Mouse (Mus musculus) MEL (cell line): ENCODE measurements around the gene Keg1.

Source experiments
- CHD2 ChIP-seq: IDR thresholded peaks from 2 replicates; pipeline ENCODE4 v1.6.1; 2011; ENCODE audit warnings: low read length, improper control_type of control experiment
- CTCF ChIP-seq, 3 experiments: IDR thresholded peaks in 2 of 3; conservative IDR thresholded peaks in 1 of 3; 2 replicates each; pipeline ENCODE4 v1.5.1; 2011 to 2012; ENCODE audit warnings: low read length in 3 of 3, low read depth in 2 of 3, mild to moderate bottlenecking in 2 of 3, improper control_type of control experiment in 1 of 3, inconsistent platforms in 1 of 3, mixed read lengths in 1 of 3, moderate library complexity in 1 of 3; ENCODE audit not compliant: control insufficient read depth in 1 of 3, insufficient read depth in 1 of 3, poor library complexity in 1 of 3, severe bottlenecking in 1 of 3
- HCFC1 ChIP-seq: IDR thresholded peaks from 2 replicates; pipeline ENCODE4 v1.6.1; 2012; ENCODE audit warnings: low read depth, mild to moderate bottlenecking, inconsistent platforms, low read length, improper control_type of control experiment, moderate library complexity
- MAFK ChIP-seq: IDR thresholded peaks from 2 replicates; pipeline ENCODE4 v1.6.1; 2011; ENCODE audit warnings: low read depth, mild to moderate bottlenecking, low read length, improper control_type of control experiment, borderline replicate concordance
- MAX ChIP-seq: IDR thresholded peaks from 2 replicates; pipeline ENCODE4 v1.6.1; 2011; ENCODE audit warnings: low read length, improper control_type of control experiment
- MYB ChIP-seq: IDR thresholded peaks from 2 replicates; pipeline ENCODE4 v1.6.1; 2011; ENCODE audit warnings: mild to moderate bottlenecking, low read depth, low read length, improper control_type of control experiment
- POLR2A ChIP-seq, 2 experiments: IDR thresholded peaks; 2 replicates each; pipeline ENCODE4 v1.6.1; 2011 to 2012; ENCODE audit warnings: low read length in 2 of 2, mild to moderate bottlenecking in 2 of 2, control low read depth in 1 of 2, improper control_type of control experiment in 1 of 2, low read depth in 1 of 2, moderate library complexity in 1 of 2; ENCODE audit not compliant: control insufficient read depth in 1 of 2, insufficient read depth in 1 of 2, poor library complexity in 1 of 2
- SMC3 ChIP-seq: IDR thresholded peaks from 2 replicates; pipeline ENCODE4 v1.6.1; 2011; ENCODE audit warnings: low read depth, low read length, improper control_type of control experiment

DNA sequence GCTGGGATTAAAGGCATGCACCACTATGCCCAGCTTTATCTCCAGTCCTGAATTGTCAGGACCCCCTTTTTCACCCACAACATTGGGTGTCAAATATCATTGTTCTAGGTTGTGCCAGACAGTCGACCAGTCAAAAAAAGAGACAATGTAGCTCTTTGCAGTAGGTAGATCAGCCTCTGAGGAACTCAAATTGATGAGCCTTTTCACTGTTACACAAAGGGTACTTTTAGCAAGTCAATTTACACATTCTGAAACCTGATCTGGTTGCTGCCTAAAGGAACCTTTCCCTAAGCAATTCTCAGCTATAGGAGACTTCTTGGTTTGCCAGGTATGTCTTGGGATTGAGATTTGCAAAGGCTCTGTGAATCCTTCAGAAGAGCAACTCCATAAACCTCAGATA lies 35.5 kb downstream of the Keg1 start:
- TF ChIP-seq SMC3 (no peak), POLR2A (IDR thresholded peaks at IDR 0.05; ENCODE audit: control insufficient read depth in 1 of 2, insufficient read depth in 1 of 2, low read depth in 1 of 2, low read length in 2 of 2, poor library complexity in 1 of 2) (no peak), MAFK (no peak), HCFC1 (no peak), MAX (no peak), CTCF (IDR thresholded peaks at IDR 0.05 in 2 of 3, conservative IDR thresholded peaks at IDR 0.05 in 1 of 3; ENCODE audit: control insufficient read depth in 1 of 3, insufficient read depth in 1 of 3, low read depth in 2 of 3, low read length in 3 of 3, poor library complexity in 1 of 3, severe bottlenecking in 1 of 3) (no peak), CHD2 (no peak), MYB (no peak)
